Mouse (Mus musculus): Measurements from ENCODE around the gene Scn8a. TPM values are rescaled to one million over a fixed set of nuclear protein-coding genes. Genes with fewer than 3 reads are reported as not detected.

The Scn8a gene
- total RNA-seq, 2 experiments from 2014 or later: 2.5 to 5.6 TPM

DNA sequence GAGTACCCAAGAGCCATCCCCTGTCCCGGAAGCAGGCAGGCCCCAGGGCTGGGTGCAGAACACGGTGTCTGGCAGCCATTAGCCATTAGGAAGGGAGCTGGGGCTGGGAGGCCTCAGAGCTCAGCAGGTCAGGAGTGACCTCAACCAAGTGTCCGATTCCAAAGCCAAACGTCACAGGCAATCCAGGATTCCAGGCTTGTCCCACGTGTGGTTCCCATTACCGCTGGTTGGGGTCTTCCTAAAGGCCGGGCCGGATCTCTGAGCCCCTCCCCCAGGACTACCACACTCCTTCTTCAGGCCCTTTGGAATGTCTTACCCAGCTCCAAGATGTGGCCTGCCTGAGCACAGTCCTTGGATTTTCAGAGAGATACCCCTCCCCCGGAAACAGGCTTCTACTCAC, 225.3 kb downstream of the Scn8a start:
- DNase-seq: no peak

DNA sequence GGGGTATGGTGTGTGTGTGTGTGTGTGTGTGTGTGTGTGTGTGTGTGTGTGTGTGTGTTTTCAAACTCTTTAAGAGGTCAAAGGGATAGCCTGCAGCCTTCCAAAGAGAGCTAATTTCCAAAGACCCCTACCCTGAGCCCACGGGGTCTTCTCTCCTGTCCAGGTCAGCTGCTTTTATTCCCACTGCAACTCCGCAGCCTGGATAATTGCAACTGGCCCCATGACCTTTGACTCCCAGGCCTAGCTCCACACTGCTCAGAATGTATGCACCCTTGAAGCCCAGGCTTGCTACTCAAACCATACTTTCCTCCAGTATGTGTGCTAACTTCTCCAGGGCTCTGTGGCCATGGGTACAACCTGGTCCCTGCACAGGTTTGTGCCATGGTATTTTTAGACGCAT, 225.7 kb downstream of the Scn8a start:
- no peak for DNase-seq

Other genes with a start within 250 kb of the Scn8a start
- 10 to 100 TPM; 29.6 to 41.6 TPM for gene Smagp, start 232.9 kb upstream of the Scn8a start, total RNA-seq (2021)
- 1 to 10 TPM; 5.5 to 5.8 TPM for gene Bin2, start 200.3 kb upstream of the Scn8a start, total RNA-seq (2021)
- gene Cela1, start 181.9 kb upstream of the Scn8a start, total RNA-seq (2021): 10 to 100 TPM; 22.1 to 23.9 TPM
- gene Galnt6, start 140.5 kb upstream of the Scn8a start, total RNA-seq (2021): 1 to 10 TPM; 9.6 to 9.9 TPM
- gene Slc4a8, start 108.1 kb upstream of the Scn8a start, total RNA-seq (2021): 10 to 100 TPM in 1 of 2 experiments, 1 to 10 TPM in 1; 9.5 to 12.6 TPM
- gene Gm47841, start 177.5 kb downstream of the Scn8a start, total RNA-seq (2021): under 1 TPM in 1 of 2 experiments, not detected in 1; 0.33 TPM
- gene Fignl2, start 208.7 kb downstream of the Scn8a start, total RNA-seq (2021): 10 to 100 TPM in 1 of 2 experiments, 1 to 10 TPM in 1; 8.4 to 11.0 TPM
- under 1 TPM; 0.24 to 0.33 TPM for gene Ankrd33, start 245.9 kb downstream of the Scn8a start, total RNA-seq (2021)